ENCODE assay signal across 20 mouse cellular contexts in genomic region chr4:82273049-82273754, GRCm38 (mm10).
DNase-seq lines count a peak whose midpoint lies in the region; ATAC-seq lines count a peak whose summit lies in the region.
"Had no signal": no experiment of that assay in that cellular context is flagged by ENCODE, and none has a peak within 500 bp of the region (broad histone marks: within the 10 kb centered on the region; RNA-seq: fewer than 3 reads in every experiment).

No protein-coding gene starts in this region.

- DNase-seq in heart, adult 11 months = peak; percentile 79
- DNase-seq in heart, adult 8-10 months (ENCODE audit: low spot score) = no peak
- peak; percentile 42 for DNase-seq in intestine, embryonic 14.5 days (ENCODE audit: low spot score)
- no peak for DNase-seq in neural tube, embryonic 11.5 days (ENCODE audit: low spot score)
- no peak for DNase-seq in neural tube, embryonic 10.5 days (ENCODE audit: extremely low spot score, low spot score)
- no peak for DNase-seq in right cerebral cortex, postnatal 10 days (ENCODE audit: low spot score in 2 of 2)
- DNase-seq: adrenal gland, adult 8-10 months; cerebellum, adult 9-10 months; kidney, adult 11 months; kidney, postnatal 10 days; layer of hippocampus, postnatal 36 days; spleen, adult 18-20 months; thymus, postnatal 25 days had no signal

- H3K36me3 ChIP-seq in intestine, embryonic 14.5 days (ENCODE audit: control insufficient read depth, insufficient read depth, low read length) = no peaks in the 10 kb centered on the region
- no peaks in the 10 kb centered on the region for H3K36me3 ChIP-seq in intestine, embryonic 16.5 days (ENCODE audit: control insufficient read depth, insufficient read depth, low read length)
- no peaks in the 10 kb centered on the region for H3K36me3 ChIP-seq in neural tube, embryonic 11.5 days (ENCODE audit: control insufficient read depth, insufficient read depth, low read length)
- H3K36me3 ChIP-seq: neural tube, embryonic 12.5 days had no signal

- H3K4me2 ChIP-seq in intestine, embryonic 14.5 days (ENCODE audit: low read length) = no peak overlapping the region
- no peak overlapping the region for H3K4me2 ChIP-seq in intestine, embryonic 16.5 days (ENCODE audit: low read depth, low read length)
- no peak overlapping the region for H3K4me2 ChIP-seq in neural tube, embryonic 11.5 days (ENCODE audit: low read depth)
- H3K4me2 ChIP-seq: liver, embryonic 11.5 days; midbrain, embryonic 11.5 days; neural tube, embryonic 12.5 days had no signal

- H3K27me3 ChIP-seq in intestine, embryonic 14.5 days (replicated peaks; ENCODE audit: control insufficient read depth, insufficient read depth, low read length) = no peaks in the 10 kb centered on the region
- H3K27me3 ChIP-seq in intestine, embryonic 16.5 days (replicated peaks; ENCODE audit: control insufficient read depth, insufficient read depth, low read length) = no peaks in the 10 kb centered on the region
- no peaks in the 10 kb centered on the region for H3K27me3 ChIP-seq in neural tube, embryonic 11.5 days (ENCODE audit: control insufficient read depth, insufficient read depth, low read length)
- H3K27me3 ChIP-seq: neural tube, embryonic 12.5 days; Patski had no signal

- no peak for ATAC-seq in intestine, embryonic 14.5 days (replicated peaks; ENCODE audit: low FRiP score, low TSS enrichment, low read depth)
- ATAC-seq in intestine, embryonic 16.5 days = no peak
- ATAC-seq in neural tube, embryonic 11.5 days (ENCODE audit: insufficient read depth, low FRiP score, low TSS enrichment) = no peak
- ATAC-seq: CD4-positive, CD25-positive, alpha-beta regulatory T cell, adult 4 months; hindbrain, embryonic 16.5 days; Patski had no signal

- peaks cover 5% of the 10 kb centered on the region for H3K4me1 ChIP-seq in intestine, embryonic 14.5 days (replicated peaks; ENCODE audit: control insufficient read depth, insufficient read depth, low read length)
- H3K4me1 ChIP-seq in intestine, embryonic 16.5 days (ENCODE audit: control insufficient read depth, insufficient read depth, low read length) = no peaks in the 10 kb centered on the region
- H3K4me1 ChIP-seq in neural tube, embryonic 11.5 days (ENCODE audit: control insufficient read depth, insufficient read depth, low read length) = peaks cover 3% of the 10 kb centered on the region; the same call in 1 of the 2 replicates

- no peak overlapping the region for H3K27ac ChIP-seq in intestine, embryonic 14.5 days (ENCODE audit: low read depth)
- H3K27ac ChIP-seq in intestine, embryonic 16.5 days (ENCODE audit: low read length) = no peak overlapping the region
- H3K27ac ChIP-seq in neural tube, embryonic 11.5 days (ENCODE audit: low read depth, low read length) = 0 out of 2 replicates have a peak overlapping the region, but pooled peaks have one; percentile 20
- H3K27ac ChIP-seq: neural tube, embryonic 12.5 days had no signal

- H3K9ac ChIP-seq in intestine, embryonic 14.5 days (ENCODE audit: low read length) = no peak overlapping the region
- no peak overlapping the region for H3K9ac ChIP-seq in intestine, embryonic 16.5 days (ENCODE audit: low read depth, low read length)
- no peak overlapping the region for H3K9ac ChIP-seq in neural tube, embryonic 11.5 days (ENCODE audit: low read length)
- H3K9ac ChIP-seq: neural tube, embryonic 12.5 days had no signal

- 82% methylated on average over 4 of the region's 4 CpGs for WGBS in intestine, embryonic 14.5 days
- 82% methylated on average over 4 of the region's 4 CpGs for WGBS in intestine, embryonic 16.5 days
- 92% methylated on average over 4 of the region's 4 CpGs for WGBS in neural tube, embryonic 11.5 days

- H3K9me3 ChIP-seq in intestine, embryonic 14.5 days (ENCODE audit: control insufficient read depth, low read length) = no peaks in the 10 kb centered on the region
- H3K9me3 ChIP-seq in intestine, embryonic 16.5 days (ENCODE audit: control insufficient read depth, low read length) = no peaks in the 10 kb centered on the region
- no peaks in the 10 kb centered on the region for H3K9me3 ChIP-seq in neural tube, embryonic 11.5 days (ENCODE audit: control insufficient read depth, low read length)
- H3K9me3 ChIP-seq: neural tube, embryonic 12.5 days had no signal

- no peak overlapping the region for H3K4me3 ChIP-seq in intestine, embryonic 14.5 days (ENCODE audit: low read depth, low read length)
- no peak overlapping the region for H3K4me3 ChIP-seq in intestine, embryonic 16.5 days (ENCODE audit: low read length)
- no peak overlapping the region for H3K4me3 ChIP-seq in neural tube, embryonic 11.5 days (ENCODE audit: low read depth, low read length)
- H3K4me3 ChIP-seq: neural tube, embryonic 12.5 days had no signal

Comparison
In these comparisons a context has a peak if more than half of its experiments do, and no peak if none do; other contexts are left out.
1. DNase-seq: peak in heart, adult 11 months (single experiment) and intestine, embryonic 14.5 days (single experiment); none in heart, adult 8-10 months (single experiment), neural tube, embryonic 11.5 days (single experiment), neural tube, embryonic 10.5 days (single experiment) and right cerebral cortex, postnatal 10 days (0 of 2).